Mouse (Mus musculus): Measurements from ENCODE around the gene Apopt1.

Gene Apopt1

DNA sequence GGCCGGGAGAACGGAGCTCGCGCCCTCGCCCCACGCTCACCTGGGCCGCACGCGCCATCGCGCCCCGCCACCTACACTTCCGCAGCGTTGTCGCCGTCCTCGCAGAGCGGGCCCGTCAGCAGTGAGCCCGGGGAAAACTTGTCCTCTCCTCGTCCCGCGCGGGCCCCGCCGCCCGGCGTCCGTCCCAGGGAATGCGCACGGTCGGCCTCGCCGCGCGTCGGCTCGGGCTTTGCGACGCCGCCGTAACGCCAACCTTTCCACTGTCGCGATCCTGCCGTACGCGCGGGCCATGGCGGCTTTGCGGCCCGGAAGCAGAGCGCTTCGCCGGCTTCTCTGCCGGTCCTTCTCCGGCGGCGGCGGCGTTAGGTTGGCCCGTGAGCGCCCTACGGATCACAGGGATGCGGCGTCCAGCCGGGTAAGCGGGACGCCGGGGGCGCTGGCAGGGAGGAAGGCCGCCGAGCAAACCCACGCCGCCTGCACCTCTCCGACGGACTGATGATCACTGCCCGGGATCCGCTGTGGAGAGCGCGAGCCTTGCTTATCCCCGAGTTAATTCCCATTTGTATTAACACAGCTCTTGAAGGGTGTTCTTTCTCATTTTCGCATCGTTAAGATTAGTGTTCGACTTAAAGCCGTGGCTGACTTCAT, at the start of gene Apopt1, which contains the start of gene Bag5:
Apopt1 (plus strand) TSS at position 258 of the 648 bp plus-strand sequence.
Bag5 (minus strand) TSS at position 254 of the 648 bp plus-strand sequence.
- DNase-seq = peak; percentile 97

DNA sequence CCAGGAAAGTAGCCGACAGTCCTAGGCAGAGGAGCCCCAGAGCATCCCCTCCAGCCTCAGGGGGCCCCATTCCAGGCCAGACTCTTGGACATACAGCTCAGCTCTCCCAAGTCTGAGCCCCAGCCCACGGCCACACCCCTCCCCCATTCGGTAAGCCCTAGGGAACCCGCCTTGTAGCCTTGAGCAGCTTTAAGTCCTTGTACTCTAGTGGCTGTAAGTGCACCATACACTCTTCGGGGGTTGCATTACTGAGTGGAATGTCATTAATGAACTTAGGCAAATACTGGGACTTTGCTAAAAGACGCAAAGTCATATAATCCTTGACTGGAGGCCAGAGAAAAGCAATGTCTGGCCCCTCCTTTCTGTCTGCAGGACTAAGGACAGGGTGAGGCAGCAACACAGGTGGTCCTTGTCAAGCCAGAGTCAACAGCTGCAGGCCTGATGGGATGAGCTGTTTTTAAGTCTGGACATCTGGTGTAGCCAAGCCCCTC, 48.9 kb upstream of the Apopt1 start:
- peak; percentile 82 for DNase-seq

DNA sequence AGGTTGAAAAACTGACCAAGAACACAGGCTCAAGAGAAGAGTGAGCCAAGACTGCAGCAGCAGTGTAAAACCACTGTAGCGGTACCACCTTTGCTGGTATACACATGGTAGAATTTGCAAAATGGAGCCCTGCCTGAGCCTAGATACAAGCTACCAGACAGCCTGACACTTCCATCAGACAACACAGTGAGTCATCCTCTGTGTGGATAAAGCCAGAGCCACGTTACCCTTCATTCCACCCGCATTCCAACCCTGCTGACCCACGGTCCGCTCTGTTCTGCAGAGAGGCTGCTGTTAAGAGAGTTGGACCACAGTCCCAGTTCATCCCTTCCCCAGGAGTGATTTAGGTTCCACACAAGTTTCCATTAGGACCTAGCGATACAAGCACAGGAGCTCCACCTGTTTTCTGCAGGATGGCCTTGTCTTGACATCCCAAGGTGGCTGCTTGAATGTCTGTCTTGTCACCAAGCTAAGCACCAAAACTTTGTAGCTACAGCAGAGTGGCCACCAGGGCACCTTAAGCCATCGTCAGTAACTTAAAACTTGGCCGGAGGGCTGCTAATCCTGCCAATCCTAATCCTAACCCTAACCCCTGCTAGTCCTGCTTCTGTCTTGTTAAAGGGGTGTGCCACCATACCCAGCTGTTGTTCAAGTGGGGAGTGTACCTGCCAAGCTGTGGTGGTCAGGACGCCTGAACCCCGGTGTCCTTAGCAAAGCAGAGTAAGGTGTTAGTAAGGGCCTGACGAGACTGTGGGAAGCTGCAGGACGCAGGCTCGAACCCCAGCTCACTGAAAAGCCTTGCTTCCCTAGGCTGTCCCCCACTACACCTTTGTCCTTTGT, 47.8 kb upstream of the Apopt1 start:
- DNase-seq = peak; percentile 19

DNA sequence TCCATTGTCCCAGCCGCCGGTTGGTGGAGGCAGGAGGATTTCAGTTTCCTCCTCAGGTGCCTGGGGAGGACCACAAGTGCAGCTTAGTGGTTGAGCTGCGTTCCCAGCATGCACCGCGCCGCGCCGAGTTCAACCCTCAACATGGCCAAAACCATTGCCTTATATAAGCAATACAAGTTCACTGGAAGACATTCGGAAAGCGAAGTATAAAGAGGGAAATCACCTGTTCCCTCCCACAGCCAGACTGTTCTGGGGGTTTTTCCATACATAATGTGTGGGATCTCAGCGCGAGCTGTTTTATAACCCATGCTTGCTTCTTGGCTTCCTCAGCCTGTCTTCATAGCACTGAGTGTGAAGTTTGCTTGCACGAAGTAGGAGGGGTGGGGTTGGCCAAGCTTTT, 46.7 kb upstream of the Apopt1 start:
- peak; percentile 3 for DNase-seq

DNA sequence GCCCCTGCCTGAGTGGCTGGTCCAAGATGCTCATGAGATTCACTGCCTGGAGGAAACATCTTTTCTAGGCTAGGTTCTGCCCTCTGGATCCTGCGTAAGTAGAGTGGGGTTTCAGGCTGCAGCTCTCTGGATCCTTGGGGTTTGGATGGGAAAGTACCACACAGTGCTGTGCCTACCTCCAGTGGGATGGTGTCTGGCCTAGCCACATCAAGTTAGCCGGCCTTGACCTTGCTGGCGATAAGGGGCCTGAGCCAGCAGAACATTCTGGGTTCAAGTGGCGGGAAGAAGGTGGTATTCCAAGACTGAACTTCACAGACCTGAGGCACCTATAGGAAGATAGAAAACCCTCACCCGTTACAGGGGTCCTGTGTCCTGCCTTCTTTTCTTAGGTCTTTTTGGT, 45.6 kb upstream of the Apopt1 start:
- peak; percentile 21 for DNase-seq

DNA sequence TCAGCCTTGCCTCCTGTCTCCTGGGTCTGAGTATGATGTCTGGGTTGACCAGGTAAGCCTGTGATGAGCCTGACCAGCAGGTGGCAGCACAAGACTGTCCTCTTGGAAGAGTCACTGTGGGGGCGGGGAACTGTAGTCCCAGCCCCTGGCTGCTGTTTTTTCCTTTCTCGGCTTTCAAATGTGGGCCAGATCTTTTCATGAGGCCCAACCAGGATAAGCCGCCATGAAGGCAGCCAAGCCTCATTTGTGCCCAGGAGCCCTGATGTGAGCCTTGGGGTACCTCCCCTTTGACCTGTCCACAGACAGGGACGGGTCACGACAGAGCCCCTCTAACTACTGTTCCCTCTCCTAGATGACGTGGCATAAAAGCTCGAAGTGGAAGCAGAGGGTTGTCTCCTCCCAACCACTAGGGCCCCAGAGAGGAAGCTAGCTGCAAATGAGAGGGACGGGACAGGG, 44.6 kb upstream of the Apopt1 start:
- DNase-seq = peak; percentile 95

DNA sequence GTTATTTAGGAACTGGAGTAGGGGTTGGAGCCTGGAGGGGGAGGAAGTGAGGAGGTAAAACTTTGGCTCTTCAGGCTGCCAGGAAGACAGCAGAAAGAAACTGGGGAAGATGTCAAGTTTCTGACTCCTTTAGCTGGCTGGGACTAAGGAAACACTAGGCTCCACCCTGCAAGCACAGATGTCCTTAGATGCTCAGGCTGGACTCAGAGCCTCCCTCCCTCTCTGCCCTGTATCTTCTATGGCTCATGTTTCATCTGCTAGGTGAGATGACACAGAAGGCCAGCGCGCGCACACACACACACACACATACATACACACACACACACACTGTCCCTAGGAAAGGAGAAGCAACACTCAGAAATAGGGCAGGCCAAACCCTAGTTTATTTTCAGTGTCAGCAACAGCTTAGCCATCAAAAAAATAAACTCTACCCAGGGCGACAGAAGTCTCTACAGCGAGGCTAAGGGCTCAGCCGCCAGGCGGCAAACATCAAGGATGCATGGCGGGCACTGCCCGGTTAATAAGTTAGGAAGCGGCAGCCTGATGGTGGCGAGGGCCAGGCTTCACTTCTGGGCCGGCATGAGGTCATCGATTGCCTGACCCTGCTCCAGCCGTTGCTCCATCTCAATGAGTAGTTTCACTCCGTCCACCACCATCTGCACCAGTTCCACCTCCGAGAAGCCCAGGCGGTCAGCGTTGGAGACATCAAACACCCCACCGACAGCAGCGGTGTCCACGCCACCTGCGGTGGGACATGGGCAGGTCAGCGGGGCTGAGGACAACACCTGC, 43.9 kb upstream of the Apopt1 start:
- peak; percentile 52 for DNase-seq

DNA sequence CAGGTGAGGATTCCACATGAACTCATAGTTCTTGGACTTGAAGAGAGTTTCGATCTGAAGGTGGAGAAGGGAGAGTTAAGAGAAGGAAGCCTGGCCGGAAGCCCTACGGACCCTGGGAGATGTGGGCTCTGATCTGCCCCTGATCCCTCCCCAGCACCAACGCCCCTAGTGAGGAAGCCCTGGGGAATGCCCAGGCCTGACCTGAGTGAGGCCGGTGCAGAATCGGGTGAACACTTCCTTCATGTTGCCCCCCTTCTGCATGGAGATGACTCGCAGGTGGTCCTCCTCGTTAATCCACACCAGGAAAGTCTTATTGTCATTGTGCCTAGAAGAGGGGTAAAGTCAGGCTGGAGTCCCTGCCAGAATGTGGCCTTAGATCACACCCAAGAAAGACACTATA, 43.1 kb upstream of the Apopt1 start:
- peak; percentile 16 for DNase-seq

DNA sequence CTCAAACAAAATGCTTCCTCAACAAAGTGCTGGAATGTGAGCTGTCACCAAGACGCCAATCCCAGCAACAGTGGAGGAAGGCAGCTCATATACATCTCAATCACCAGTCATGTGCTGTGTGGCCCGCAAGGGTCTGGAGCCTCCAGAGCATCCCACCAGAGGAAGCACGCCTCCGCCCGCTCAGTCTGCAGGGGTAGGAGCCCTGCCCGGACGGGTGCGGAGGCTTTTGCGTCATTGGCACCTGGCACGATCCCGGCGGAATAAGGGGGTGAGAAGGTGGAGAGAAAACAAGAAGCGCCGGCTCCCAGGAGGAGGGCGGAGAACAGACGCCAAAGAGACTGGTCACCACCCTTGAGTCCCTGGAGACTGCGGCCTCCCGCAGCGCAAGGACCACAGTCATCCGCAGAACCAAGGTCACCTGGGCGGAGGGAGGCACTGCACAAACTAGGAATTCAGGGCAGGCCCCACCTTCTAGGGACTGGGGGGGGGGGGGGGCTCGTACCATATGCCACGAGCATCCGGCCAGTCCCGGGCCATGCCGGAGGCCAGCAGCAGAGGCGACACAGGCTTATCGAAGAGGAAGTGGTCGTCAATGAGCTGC, 42.6 kb upstream of the Apopt1 start:
- peak; percentile 57 for DNase-seq

DNA sequence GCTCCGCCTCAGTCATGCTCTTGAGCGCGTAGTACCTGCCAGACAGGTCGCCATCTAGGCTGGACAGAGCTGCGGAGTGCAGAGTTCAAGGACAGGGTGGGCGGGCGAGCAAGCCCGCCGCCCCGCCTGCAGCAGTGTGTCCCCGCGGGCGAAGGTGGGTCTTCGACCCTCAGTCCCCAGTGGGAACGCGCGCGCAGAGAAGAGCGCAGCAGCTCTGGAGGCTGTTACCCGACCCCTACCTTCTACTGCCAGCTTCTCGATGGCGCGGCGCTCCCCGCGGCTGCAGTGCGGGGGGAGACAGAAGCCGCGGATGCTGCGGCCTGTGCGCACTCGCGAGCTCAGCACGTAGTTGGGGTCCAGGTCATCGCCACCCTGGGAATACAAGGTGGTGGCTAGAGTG, 42.1 kb upstream of the Apopt1 start:
- peak; percentile 51 for DNase-seq

DNA sequence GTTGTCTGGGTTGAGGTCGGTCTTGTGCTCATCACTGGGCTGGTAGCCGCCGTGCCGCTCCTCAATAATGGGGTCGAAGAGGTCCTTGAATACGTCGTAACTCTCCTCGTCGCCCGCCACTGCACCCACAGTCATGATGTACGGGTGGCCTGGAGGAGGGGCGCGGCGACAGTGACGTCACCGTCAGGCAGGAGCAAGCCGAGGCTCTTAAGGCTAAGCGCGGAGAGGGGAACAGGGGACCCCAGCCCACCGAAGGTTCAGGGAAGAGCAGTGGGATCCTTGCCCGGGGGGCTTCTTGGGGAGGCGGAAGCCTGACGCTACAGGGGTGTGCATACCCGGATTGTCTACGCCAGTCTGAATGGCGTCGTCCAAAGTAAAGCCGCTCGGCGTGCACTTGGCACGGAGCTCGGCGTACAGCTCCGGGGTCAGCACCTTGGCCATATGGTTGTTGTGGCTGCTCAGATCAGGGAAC, 41.6 kb upstream of the Apopt1 start:
- peak; percentile 81 for DNase-seq

DNA sequence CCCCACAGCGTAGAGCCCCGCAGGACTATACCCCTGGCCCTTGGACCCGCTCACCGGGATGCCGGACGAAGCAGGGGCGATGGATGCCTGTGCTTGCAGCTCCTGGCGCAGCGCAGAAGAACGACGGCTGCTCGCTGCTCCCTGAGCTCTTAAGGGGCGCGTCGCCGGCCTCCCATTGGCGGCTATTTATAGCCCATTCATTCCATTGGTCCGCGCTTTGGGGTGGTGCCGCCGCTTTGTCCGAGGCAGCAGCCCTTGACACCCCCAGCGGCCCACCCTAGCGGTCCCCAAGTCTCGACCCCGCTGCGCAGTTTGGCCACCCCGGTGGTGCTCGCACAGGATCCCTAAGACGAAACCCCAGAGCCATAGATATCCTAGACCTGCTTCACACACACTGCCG, 40.9 kb upstream of the Apopt1 start, which contains the start of gene Ckb:
Ckb (minus strand) TSS at position 163 of the 400 bp plus-strand sequence.
- peak; percentile 98 for DNase-seq

DNA sequence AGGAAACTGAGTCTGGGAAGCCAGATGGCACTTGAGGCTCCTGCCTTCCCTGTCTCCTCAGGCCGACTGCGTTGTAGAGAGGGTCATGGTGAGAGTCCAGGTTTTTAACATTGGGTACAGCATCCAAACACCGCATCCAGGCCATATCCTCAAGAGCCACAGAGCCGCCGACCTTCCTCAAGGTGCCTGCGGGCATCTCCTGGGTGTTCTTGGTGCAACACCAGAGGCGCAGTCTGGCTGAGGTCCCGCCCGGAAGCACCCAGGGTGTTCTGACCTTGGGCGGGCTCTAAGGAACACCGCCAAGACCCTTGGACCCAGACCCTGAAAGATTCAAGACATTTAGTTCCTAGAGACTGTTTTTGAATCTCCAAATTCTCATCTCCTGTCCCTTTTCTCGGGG, 40.5 kb upstream of the Apopt1 start:
- no peak for DNase-seq

DNA sequence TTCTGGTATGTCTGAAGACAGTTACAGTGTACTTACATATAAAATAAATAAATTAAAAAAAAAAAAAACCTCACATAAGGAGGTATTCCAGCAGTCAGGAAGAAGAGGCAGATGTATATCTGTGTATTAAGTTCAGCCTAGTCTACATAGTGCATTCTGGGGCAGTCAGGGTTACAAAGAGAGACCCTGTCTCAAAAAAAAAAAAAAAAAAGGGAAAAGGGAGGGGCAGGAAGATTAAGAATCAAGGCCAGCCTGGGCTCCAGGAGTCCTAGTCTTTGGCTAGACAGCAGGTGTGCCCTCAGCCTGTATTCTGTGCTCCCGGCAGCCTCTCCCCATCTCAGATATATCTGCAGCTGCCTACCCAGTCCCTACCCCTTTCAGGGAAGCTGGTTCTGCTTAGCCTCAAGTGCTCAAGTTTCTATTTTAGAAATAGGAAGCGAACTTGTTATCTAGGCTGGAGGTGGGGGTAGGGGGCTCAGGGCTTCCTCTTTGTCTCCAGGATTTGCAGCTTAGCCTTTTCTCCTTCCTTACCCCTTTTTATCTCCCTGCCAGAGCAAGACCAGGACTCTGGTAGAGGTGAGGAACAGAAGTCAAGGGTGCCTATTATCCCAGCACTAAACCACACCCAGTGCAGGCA, 38.1 kb upstream of the Apopt1 start:
- no peak for DNase-seq

DNA sequence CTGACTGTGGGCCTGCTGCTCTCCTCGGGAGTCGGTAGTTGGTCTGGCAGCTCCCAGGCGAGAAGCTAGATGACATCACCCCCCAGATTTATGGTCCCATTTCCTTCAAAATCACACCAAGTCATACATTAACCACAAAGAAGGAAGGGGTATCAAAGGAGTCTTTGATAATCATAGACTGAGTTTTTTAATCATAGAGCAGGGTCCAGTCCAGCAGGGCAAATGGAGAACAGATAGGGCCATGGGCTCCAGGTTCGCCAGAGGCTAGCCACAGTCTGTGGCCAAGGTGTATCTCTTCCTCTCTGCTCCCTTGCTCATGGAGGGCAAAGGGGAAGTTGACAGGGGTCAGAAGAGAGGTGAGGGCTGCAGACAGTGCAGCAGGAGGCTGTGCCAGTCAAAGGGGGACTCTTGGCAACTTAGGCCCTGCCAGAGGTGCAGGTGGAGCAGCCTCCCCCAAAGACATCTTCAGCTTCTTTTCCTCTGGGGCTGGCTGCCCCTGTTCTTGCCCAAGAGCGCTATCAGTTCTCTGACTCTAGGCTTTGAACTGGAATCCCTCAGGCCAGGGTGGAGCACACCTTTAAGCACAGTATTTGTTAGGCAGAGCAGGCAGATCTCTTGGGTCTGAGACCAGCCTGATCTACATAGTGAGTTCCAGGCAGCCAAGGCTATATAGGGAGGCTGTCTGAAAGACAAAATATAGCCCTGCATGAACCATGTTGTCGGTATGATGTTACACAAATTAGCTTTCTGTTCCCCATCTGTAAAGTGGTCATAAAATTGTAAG, 37.1 kb upstream of the Apopt1 start:
- no peak for DNase-seq

DNA sequence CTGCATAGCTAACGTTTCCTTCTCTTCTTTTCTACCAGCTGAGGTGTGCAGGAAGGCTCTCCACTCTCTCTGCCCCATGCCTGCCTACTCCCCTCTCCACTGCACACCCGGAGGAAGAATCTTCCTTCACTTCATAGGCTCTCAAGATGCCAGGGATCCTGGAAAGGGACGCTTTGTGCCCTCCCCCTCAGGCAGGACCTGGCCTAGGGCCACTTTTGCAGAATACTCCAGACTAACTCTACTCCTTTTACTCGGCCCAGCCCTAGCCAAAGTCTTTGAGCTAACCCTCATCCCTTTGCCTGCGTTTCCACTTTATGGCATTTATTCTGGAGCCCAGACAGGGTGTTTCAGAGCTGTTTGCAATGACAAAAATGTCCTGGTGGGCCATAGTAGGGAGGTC, 35.6 kb upstream of the Apopt1 start:
- no peak for DNase-seq

DNA sequence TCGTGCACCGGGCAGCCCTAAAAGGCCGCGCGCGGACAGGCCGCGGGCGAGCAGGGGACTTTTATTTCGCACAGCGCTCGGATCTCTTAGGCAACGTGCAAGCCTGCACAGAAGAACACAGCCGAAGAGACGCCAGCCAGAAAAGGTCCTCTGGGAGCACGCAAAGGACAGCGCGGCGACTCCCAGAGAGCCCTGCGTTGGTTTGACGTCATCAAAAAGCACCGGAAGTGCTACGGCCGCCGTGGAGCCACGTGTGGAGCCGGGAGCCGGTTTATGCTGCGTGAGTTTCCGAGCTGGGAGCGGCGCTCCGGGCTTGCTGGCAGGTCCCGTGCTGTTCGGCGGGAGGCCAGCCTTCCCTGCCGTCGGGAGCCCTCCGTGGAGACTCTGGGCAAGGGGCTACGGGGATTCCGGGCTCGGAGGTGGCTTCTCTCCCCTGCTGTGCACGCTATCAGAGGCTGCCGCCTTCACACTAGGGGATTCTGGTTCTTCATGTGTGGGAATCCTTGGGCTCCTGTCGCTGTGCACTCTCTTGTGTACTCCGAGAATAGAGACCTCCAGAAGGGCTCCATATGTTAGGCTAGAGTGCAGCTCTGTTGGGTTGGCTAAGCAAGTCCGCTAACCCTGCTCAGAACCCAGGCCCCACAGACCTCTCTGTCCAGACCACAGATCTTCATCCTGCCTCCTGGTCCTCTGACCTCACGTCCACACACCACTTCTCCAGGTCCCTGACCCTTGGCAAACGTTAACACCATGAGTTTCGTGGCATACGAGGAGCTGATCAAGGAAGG, 35.0 kb upstream of the Apopt1 start, which contains the start of gene Trmt61a:
Trmt61a (plus strand) TSS at position 224 of the 788 bp plus-strand sequence.
- DNase-seq = peak; percentile 97

DNA sequence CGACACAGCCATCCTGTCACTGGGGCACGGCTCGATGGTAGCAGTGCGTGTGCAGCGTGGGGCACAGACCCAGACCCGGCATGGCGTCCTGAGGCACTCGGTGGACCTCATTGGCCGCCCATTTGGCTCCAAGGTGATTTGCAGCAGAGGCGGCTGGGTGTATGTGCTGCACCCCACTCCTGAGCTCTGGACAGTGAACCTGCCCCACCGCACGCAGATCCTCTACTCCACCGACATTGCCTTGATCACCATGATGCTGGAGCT, 34.5 kb upstream of the Apopt1 start:
- no peak for DNase-seq

DNA sequence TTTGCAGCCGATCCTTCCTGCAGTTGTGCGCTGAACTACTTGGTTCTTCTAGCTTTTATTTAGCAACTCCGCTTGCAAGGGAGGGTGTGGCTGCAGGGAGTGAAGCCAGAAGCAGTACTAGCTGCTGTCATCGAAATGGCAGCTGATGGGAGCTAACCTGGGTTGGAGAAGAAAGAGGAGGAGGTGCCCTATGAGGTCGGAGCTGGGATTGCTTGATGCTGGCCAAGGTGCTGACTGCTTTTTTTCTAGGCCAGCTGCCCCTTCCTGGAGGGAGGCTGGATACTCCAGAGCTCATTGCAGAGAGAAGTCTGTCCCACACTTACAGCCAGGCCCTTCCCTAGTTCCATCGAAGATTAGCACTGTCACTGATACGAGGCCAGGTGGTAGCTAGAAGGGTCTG, 34.1 kb upstream of the Apopt1 start:
- no peak for DNase-seq

DNA sequence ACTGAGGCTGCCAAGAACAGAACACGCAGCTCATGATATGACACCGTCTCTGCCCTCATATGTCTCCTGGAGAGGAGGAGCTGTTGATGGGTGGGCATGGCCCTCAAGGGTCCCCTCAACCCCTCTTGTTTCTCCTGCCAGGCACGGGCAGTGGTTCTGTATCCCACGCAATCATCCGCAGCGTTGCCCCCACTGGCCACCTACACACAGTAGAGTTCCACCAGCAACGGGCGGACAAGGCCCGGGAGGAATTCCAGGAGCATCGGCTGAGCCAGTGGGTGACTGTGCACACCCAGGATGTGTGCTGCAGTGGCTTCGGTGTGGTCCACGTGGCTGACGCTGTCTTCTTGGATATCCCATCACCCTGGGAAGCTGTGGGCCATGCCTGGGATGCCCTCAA, 32.4 kb upstream of the Apopt1 start:
- no peak for DNase-seq

DNA sequence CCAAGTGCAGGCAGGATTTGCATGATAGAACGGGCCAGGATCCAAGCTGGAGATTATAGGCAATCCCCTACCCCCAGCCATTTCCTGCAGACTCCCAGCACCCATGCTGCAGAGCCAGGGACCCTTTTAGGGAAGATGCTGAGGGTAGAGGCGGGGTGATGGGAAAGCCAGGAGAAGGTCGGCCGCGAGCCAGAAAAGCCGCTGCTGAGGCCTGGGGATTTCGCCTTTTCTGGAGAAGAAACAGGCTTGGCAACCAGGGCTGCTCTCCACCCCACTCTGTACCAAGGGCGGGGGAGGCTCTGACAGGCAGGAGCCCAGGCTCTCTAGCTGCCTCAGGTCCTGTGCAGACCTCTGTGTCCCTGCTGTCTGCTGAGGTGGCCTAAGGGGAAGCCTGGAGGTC, 31.8 kb upstream of the Apopt1 start:
- no peak for DNase-seq
